Mouse (Mus musculus) cerebellum, postnatal 4 days (tissue): Measurements from ENCODE around the gene Ephx4.
"Not testable (repeated sequence)": the region's sequence is repeated elsewhere in the genome, so short reads cannot be mapped to it uniquely, and the experiment has no call there.

ENCODE experiments used
- DNase-seq, 2 experiments: peaks; one replicate each; pipeline ENCODE4 v3.0.0; 2022; ENCODE audit warnings: low spot score in 2 of 2, mixed read lengths in 1 of 2

Ephx4 gene

DNA sequence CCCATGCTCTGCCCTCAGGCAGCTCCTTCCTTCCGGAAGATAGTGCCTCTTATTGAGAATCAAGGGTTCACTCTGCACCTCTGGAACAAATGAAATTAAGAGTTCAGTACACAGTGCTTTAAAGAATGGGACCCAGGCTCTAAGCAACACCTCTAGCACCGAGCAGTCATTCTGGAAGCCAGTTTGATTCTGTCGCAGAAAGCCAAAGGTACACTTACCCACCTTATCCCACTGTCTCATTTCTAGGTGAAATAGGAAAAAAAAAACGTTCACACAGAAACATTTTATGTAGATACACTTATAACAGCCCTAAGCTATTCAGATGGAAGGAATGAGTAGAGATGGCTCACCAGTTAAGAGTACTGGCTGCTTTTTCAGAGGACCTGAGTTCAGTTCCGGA is at the start of gene Ephx4:
Gene Ephx4 (plus strand): TSS at position 301 of the 400 bp plus-strand sequence.
- no peak for DNase-seq

DNA sequence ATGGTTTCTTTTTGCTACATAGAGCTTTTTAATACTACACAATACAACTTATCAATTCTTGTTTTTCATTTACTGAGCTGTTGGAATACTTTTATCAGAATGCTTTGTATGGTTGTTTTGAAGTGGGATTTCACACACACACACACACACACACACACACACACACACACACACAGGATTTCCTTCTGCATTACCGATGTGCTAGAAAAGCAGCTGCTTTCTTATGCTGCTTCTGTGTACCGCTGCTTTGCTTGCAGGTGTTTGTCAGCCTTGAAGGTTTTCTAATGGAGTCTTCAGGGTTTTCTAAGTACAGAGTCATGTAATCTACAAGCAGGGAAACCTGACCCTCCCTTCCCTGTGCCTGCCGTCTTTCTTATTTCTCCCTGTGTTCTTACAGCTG is 48.6 kb upstream of the Ephx4 start:
- DNase-seq: no peak

- no peak for DNase-seq
These were observed 46.7 kb upstream of the Ephx4 start for GRCm38 (mm10) chr5:107355801-107356200.

DNA sequence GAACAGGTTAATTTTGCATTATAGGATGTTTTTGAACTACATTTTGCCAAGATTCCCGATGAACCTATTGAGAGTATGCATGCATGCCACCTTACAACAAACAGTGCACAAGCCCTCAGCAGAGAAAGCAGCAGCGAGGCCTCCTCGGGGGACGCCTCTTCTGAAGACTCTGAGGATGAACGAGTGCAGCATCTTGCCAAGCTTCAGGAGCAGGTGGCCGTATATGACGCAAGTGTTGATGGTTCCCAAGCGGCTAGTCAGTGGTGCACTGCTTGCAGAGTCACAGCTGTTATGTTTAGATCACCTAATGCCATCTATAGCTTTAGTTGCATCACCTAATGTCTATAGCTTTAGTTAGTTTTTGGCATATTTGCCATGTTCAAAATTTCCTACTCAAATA is 44.8 kb upstream of the Ephx4 start:
- DNase-seq: no peak

DNA sequence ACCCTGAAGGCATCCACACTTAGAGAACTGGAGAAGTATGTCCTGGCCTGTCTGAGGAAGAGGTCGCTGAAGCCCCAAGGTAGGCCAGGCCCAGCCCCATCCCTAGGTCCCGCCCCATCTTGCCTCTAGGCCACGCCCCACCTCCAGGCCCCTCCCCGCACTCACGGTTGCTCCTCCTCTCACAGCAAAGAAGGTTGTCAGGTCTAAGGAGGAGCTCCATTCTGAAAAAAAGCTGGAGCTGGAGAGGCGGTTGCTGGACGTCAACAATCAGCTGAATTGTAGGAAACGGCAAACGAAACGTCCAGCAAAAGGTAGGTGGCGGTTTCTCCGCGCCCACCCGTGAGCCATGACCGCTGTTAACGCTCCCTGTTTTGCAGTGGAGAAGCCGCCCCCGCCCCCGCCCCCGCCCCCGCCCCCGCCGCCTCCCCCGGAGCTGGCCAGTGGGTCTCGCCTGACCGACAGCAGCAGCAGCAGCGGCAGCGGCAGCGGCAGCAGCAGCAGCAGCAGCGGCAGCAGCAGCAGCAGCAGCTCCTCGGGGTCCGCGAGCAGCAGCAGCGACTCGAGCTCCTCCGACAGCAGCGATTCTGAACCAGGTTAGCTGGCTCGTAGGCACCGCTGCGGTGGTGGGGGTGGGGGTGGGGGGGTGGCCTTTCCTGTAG is 43.0 kb upstream of the Ephx4 start:
- peak; percentile 54 to 73 for DNase-seq

GRCm38 (mm10) chr5:107360054-107360730 is 42.3 kb upstream of the Ephx4 start:
- DNase-seq: no peak

GRCm38 (mm10) chr5:107370040-107370439 is 32.5 kb upstream of the Ephx4 start:
- DNase-seq: no peak

- no peak for DNase-seq
These were observed 31.2 kb upstream of the Ephx4 start for GRCm38 (mm10) chr5:107371335-107371734.

DNA sequence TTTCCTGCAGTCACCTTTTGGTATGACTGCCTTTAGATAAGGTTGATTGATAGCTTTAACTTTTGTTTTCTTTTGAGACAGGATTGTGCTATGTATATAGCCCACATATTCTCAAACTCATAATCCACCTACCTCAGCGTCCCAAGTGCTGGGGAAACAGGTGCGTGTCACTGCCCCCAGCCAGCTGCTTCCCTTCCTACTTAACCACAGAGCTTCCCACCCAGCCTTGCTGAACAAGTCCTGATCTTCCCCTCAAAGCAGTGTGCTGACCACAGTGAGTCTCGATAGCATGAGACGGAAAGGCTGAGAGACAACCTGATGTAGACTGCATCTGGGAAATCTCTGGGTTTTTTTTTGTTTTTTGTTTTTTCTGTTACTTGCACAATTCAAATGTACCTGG is 29.3 kb upstream of the Ephx4 start:
- DNase-seq: no peak

GRCm38 (mm10) chr5:107386448-107386847 is 16.1 kb upstream of the Ephx4 start:
- DNase-seq: not testable (repeated sequence)

DNA sequence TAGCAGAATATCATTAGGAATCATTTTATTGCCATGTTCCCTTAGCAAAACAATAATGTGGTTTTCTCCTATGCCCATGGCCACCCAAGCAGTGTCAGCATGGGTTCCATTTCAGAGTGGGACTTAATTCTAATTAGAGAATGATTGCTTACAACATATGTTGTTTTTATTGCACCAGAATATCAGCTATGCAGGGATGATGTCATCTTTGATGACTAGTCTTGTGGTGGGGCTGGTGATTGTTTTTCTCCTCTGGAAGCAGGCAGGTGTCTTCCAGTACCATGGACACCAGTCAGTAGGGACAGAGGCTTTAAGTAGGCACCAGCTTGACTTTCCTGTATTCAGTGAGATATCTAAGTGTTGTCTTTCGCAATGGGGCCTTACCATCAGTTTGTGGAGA is 14.7 kb upstream of the Ephx4 start:
- DNase-seq: no peak

DNA sequence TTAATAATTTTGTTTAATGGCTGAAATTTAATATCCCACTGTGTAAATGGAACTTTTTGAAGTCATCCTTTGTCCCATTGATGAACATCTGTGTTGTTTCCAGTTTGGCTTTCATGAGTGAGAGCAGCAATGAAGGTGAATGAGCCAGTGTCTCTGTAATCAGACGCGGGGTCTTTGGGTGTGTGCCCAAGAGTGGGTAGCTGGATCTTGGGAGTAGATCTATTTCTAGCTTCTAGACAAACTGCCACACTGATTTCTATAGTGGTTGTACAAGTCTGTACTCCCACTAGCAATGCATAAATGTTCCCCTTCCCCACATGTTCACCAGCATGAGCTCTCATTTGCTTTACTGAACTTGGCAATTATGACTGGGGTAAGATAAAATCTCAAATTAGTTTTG is 13.2 kb upstream of the Ephx4 start:
- no peak for DNase-seq

GRCm38 (mm10) chr5:107394437-107394836 is 8.1 kb upstream of the Ephx4 start:
- no peak for DNase-seq

- DNase-seq: peak in 1 of 2 experiments; percentile 18
These were observed 743 bp downstream of the Ephx4 start for GRCm38 (mm10) chr5:107403011-107403946.

GRCm38 (mm10) chr5:107403947-107404684 is 1.6 kb downstream of the Ephx4 start:
- DNase-seq: no peak

- DNase-seq: no peak
These were observed 2.8 kb downstream of the Ephx4 start for GRCm38 (mm10) chr5:107405361-107405760.

DNA sequence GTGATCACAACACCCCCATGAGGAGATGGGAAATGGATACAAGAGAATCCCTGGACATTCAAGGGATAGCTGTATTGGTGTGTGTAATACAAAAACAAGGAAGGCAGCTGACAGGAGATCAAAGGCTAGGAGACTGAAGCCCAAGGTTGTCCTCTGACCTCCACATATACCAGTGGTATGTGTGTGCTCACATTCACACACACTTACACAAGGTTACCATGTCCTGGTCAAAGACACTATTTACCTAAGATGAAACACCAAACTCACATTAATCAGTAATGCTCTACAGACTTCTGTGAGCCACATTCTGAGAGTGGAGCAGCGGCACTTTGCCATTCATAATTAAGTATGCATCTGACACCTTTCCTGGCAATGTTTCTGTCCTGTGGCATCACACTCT is 7.8 kb downstream of the Ephx4 start:
- no peak for DNase-seq

- DNase-seq: no peak
These were observed 8.8 kb downstream of the Ephx4 start for GRCm38 (mm10) chr5:107411326-107411725.

- DNase-seq: no peak
These were observed 9.7 kb downstream of the Ephx4 start for GRCm38 (mm10) chr5:107412285-107412684.

DNA sequence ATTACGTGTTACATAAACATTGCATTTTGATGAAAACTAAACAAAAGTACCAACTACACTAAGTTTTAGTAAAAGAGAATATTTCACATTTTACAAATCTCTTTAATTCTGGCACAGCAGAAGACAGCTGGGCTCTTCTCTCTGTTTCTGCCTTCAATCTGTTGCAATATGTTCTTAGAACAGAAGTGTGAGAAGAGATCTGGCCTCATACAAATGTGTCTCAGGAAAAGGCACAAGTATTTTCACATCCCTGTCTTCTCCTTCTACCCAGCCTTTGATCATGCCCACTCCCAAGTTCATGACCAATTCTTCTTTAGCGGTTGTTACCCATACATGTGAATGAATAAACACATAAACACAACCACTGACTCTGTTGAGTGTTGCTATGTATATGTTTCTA is 12.6 kb downstream of the Ephx4 start:
- no peak for DNase-seq

GRCm38 (mm10) chr5:107421676-107422075 is 19.1 kb downstream of the Ephx4 start:
- no peak for DNase-seq

- no peak for DNase-seq
These were observed 28.7 kb downstream of the Ephx4 start, which contains the start of gene Lpcat2b for GRCm38 (mm10) chr5:107431249-107431648. Gene Lpcat2b, plus strand, starts transcription at chr5:107431549.
